Mouse (Mus musculus) frontal cortex, postnatal 36 days (tissue): ENCODE measurements around the gene Ndufb3.
"Not testable (repeated sequence)": the region's sequence is repeated elsewhere in the genome, so short reads cannot be mapped to it uniquely, and the experiment has no call there.

ENCODE experiments used
- DNase-seq, 2 experiments: peaks; one replicate each; pipeline ENCODE4 v3.0.0; 2022; ENCODE audit warnings: low spot score in 2 of 2

Ndufb3 gene

DNA sequence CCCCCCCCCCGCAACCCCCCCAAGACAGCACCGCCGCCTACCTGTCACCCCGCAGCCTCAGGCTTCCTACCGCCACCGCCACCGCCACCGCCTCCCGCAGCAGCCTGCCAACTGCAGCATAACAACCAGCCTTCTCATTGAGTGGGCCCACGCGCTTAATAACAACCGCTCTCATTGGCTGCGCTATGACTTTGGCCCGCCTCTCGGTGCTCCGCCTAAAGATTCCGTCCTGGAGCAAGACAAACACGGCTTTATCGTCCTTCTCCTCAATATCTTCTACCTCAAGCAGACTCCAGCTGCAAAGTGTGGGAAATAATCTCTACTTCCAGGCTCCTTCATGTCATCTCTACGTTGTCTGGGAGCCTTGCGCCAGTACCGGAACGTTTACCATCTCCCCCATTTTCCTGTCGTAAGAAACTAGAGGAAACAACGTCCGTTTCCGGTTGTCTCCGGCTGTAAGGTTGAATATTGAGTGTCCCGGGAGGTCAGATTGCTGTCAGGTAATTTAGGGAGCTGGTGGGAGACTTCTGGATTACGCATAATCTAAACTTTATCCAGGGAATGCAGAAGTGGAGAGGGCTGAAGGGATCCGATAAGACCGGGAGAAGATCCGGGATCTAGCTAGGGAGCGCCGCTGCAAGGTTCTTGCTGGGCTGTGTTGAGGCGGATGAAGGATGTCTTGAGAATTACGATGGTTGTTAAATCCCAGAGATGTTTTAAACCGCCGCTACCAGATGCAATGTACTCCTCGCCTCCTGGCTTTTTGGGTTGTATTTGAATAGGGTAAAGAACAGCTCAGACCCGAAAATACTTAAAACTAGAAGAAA is at the start of gene Ndufb3, which contains the start of gene Fam126b:
Gene Ndufb3 (plus strand): TSS at position 214 of the 827 bp plus-strand sequence.
Gene Fam126b (minus strand): TSS at position 153 of the 827 bp plus-strand sequence.
- peak; percentile 90 to 94 for DNase-seq

- DNase-seq: no peak
Measured at GRCm38 (mm10) chr1:58541386-58541785, 44.8 kb upstream of the Ndufb3 start.

- not testable (repeated sequence) for DNase-seq
Measured at GRCm38 (mm10) chr1:58560370-58560769, 25.8 kb upstream of the Ndufb3 start.

- no peak for DNase-seq
Measured at GRCm38 (mm10) chr1:58562455-58562854, 23.7 kb upstream of the Ndufb3 start.

DNA sequence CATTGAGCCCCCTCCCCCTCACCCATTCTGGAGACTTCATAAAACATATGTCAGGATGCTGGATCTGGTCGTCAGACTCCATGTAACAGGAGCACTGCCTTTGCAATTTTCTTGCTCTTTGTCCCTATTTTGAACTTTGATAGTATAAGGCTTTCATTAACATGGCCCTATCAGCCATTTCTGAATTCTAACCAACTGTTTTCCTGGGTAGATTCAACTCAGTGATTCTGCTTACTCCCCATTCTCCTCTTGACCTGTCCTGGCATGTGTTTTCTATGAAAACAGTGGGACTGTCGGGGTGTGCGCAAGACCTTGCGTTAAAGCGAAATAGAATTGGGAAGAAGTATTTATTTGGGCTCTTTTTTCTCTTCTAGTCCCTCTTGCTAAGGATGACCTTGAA is 21.2 kb upstream of the Ndufb3 start:
- no peak for DNase-seq

GRCm38 (mm10) chr1:58566621-58567020 is 19.6 kb upstream of the Ndufb3 start:
- no peak for DNase-seq

DNA sequence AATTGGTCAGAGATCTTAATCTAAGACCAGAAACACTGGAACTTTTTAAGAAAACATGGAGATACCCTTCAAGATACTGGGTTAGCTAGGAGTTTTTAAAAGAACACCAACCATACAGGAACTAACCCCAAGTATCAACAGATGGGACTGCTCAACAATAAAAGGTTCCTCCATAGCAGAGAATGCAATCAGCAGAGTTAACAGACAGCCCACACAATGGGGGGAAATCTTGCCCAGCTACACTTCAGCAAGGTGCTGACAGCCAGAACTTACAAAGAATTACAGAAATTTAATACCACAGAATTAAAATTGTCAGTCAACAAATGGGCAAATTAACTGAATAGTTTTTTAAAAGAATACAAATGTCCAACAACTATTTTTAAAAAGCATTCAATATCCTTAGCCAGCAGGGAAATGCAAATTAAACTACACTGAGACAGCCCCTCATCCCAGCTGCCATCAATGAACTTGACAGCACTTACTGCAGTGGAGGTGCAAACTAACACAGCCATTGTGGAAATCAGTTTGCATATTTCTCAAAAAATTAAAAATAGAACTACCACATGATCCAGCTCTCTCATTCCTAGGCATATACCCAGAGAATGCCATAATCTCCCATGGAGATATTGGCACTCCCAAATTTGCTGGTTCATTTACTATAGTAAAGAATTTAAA is 17.6 kb upstream of the Ndufb3 start:
- DNase-seq: no peak

DNA sequence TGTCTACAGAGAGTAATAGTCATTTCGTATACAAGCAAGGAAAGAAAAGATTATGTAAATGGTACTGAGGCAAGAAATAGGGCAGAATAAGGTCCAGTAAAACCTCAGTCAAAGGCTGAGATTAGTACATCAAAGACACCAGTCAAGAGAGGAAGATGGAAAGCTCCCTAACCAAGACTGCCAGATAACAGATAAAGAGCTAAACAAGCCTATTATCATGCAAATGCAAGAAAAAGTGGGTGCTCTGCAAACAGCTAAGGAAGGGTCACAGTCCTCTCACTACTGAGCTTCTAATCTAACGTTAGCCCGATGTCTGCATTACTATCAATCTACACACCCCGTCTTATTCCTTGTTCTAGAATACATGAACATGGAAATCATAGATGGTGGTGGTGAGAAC is 15.7 kb upstream of the Ndufb3 start:
- no peak for DNase-seq

DNA sequence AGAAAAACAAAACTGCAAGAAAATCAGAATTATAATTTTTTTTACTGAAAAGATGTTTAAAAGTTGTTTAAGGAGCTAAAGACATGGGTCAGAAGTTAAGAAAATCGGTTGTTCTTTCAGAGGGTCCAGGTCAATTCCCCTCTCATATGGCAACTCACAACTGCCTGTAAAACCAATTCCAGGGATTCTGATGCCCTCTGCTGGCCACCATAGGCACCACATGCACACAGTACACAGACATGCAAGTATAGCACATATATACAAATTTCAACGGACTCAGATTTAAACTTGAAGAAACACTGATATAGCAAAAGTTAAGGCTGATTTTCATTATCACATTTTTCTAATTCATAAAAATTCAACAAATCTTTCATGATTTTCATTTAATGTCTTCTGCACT is 7.0 kb upstream of the Ndufb3 start:
- DNase-seq: no peak

GRCm38 (mm10) chr1:58582611-58583010 is 3.6 kb upstream of the Ndufb3 start:
- no peak for DNase-seq

- DNase-seq: no peak
Measured at GRCm38 (mm10) chr1:58584271-58584670, 1.9 kb upstream of the Ndufb3 start.

GRCm38 (mm10) chr1:58585373-58586170 is 612 bp upstream of the Ndufb3 start:
- peak; percentile 32 to 47 for DNase-seq

GRCm38 (mm10) chr1:58587491-58587890 is 1.3 kb downstream of the Ndufb3 start:
- DNase-seq: no peak

- no peak for DNase-seq
Measured at GRCm38 (mm10) chr1:58602681-58603080, 16.5 kb downstream of the Ndufb3 start.

GRCm38 (mm10) chr1:58603738-58604137 is 17.6 kb downstream of the Ndufb3 start:
- DNase-seq: no peak

DNA sequence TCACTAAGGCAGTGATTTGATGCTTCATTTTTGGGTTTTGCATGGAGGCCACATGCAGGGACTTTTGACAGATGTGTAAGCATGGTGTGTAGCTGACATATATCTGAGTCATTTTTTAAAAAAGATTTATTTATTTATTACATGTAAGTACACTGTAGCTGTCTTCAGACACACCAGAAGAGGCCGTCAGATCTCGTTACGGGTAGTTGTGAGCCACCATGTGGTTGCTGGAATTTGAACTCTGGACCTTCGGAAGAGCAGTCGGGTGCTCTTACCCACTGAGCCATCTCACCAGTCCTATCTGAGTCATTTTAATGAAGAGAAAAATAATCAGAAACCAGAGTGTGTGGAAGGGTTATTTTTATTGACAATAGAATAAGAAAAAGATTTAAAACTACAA is 23.4 kb downstream of the Ndufb3 start:
- not testable (repeated sequence) for DNase-seq

GRCm38 (mm10) chr1:58610166-58610565 is 24.0 kb downstream of the Ndufb3 start:
- DNase-seq: no peak

GRCm38 (mm10) chr1:58610611-58611010 is 24.4 kb downstream of the Ndufb3 start:
- no peak for DNase-seq

DNA sequence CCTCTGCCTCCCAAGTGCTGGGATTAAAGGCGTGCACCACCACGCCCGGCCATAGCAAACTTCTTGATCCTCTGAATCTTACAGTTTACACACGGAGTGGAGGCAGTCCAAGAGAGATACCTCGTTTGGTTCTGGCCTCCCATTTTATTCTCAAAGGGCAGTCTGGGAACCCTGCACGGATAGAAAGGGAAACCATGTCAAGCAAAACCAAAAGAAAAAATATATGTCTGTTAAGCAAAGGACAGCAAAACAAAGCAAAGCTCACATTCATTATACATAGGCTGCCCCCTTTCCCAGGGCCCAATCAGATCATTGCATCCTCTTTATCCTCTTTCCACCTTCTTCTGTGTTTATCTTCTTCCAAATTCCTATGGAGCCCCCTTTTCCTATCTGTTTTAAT is 27.6 kb downstream of the Ndufb3 start:
- DNase-seq: no peak

DNA sequence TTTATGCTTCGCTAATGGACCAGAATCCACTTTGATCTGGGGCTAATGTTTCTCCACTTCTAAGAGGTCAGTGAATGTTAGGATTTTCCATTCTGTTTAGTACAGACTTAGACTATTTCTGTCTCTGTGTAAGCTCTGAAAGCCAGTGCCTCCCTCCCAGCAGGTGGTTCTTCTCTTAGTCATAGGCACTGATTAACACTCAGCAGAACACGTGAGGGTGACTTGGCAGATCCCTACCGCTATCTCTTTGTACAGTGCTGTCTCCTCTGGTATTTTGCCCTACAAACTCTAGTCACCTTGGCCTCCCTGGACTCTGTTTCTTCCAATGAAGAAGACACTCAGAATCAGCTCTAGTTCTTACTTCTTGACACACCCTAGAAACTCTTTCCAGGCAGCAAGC is 28.2 kb downstream of the Ndufb3 start:
- peak; percentile 28 to 71 for DNase-seq

DNA sequence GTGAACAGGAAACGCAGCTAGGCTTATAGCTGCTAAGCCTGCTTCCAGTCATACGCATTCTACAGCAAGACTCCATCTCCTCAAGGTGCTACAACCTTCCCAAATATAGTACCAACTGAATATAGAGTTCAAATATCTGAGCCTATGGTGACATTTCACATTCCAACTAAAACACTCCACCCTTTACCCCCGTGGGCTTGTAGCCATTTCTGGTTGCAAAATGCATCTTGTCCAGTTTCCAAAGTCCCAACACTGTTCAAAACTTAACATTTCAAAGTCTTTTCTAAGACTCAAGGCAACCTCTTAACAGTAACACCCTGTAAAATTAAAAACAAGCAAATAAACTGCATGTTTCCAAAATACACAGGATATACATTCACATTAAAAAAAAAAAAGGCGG is 29.0 kb downstream of the Ndufb3 start:
- DNase-seq: no peak

GRCm38 (mm10) chr1:58616176-58616575 is 30.0 kb downstream of the Ndufb3 start:
- no peak for DNase-seq
